Mouse (Mus musculus): ENCODE measurements around the gene Fkbp8. TPM values are rescaled to one million over a fixed set of nuclear protein-coding genes. Genes with fewer than 3 reads are reported as not detected.

Fkbp8 gene
- polyA plus RNA-seq, 1 experiment from 2014 or later, result 332 TPM

DNA sequence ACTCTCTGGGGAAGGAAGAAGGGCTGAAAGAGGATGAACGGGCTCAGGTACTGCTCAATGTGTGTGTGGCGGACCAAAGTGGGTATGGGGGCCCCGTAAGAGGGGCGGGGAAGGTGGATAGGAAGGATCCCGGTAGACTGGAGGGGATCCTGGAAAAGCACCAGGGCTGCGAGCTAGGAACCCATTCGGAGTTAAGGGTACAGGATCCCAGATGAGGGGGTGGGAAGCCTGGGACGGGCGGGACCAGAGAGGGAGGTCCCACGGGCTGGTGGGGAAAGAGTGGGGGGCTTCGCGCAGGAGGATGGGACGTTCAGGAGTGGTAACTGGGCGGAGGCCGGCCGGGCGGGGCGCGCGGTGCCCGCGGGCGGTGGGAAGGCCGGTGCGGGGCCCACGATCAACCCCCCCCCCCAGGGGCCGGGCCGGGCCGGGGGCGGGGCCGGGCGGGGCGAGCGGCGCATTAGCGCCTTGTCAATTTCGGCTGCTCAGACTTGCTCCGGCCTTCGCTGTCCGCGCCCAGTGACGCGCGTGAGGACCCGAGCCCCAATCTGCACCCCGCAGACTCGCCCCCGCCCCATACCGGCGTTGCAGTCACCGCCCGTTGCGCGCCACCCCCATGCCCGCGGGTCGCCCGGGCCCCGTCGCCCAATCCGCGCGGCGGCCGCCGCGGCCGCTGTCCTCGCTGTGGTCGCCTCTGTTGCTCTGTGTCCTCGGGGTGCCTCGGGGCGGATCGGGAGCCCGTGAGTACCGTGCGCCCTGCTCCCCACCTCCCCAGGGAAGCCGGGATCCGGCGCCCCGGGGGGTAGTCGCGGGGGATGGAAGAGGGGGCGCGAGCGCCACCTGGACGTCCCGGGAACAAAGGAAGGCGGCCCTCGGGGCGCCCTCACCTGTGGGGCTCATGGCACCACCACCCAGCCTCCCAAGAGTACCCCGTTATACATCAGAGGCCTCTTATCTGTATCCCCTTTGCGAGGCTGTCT is 34.6 kb upstream of the Fkbp8 start, which contains the start of gene Crlf1:
TSS of gene Crlf1 (plus strand) at position 495 of the 977 bp plus-strand sequence.
- H3K4me3 ChIP-seq, result peak within 1 kb of the TSS; percentile 36
- no peak for ATAC-seq (ENCODE audit: low FRiP score, low read depth)
- peaks cover 100% of the 10 kb centered on the region for H3K27me3 ChIP-seq
- H3K9me3 ChIP-seq, result no peaks in the 10 kb centered on the region
- H3K4me2 ChIP-seq (replicated peaks), result peak within 1 kb of the TSS; percentile 52
- H3K27ac ChIP-seq (replicated peaks), result no peak within 1 kb of the TSS
- under 1% methylated on average over 70 of the region's 93 CpGs for WGBS
- peak within 1 kb of the TSS; percentile 7; the same call in 1 of the 2 replicates for H3K9ac ChIP-seq (replicated peaks)
- peaks cover 52% of the 10 kb centered on the region for H3K4me1 ChIP-seq
- H3K36me3 ChIP-seq, result no peaks in the 10 kb centered on the region

DNA sequence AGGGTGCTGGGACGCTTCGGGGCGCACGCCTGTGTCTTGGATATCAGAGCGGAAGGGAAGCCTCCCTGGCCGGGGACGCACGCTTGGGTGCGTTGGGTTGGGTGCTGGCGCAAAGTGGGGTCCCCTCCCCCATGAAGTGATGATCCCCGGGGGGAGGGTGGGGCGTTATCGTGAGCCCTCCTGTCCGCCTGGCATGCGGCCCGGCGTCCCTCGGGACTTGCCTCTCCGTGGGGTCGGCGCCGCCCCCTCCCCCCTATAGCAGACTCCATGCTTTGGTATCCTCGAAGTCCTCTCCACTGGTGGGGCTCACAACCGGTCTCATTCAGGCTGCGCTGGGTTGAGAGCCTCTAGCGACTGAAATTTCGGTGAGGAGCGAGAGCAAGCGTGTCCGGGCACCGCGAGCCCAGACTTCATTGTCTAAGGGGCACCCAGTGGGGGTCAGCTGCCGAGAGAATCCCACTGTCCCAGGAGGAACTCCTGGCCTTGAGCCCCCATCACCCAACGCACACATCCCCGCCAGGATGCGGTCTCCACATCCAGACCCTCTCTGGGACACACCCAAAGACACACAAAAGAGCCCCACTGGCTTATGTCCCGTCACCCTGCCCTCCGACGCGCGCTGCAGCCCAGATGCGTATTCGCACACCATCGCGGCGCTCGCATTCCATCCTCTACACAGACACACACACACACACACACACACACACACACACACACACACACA is 33.7 kb upstream of the Fkbp8 start:
- peak overlapping the region; percentile 52 for H3K4me2 ChIP-seq (replicated peaks)
- peaks cover 44% of the 10 kb centered on the region for H3K4me1 ChIP-seq
- under 1% methylated on average over 47 of the region's 47 CpGs for WGBS

DNA sequence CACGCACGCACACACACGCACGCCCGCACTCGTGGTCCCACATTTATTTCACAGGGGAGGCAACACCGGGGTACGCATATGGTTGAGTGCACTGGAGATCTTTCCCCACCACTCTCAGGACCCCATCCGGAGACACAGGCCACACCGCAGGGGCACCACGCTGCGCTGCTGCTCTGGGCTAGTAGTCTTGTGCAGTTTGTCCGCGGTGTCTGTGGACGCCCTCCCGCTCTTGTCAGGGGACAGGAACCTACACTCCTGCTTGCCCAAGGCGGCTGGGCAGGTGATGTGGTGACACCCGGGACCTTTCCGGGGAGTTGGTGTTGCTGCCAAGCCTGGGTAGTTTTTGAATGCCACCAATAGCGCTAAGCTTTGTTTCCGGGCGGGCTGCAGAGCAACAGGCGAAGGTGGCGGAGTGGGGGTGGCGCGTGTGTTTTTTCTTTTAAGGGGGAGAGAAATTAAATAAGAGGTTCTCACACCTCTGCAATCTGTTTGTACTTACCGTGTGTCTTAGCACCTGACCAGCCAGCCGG is 33.0 kb upstream of the Fkbp8 start:
- H3K9me3 ChIP-seq, result no peaks in the 10 kb centered on the region
- no peak overlapping the region for H3K27ac ChIP-seq (replicated peaks)
- no peaks in the 10 kb centered on the region for H3K36me3 ChIP-seq
- 4% methylated on average over 28 of the region's 28 CpGs for WGBS
- peaks cover 100% of the 10 kb centered on the region for H3K27me3 ChIP-seq
- H3K9ac ChIP-seq (replicated peaks), result no peak overlapping the region
- peak overlapping the region; percentile 9; the same call in 1 of the 2 replicates for H3K4me3 ChIP-seq
- H3K4me2 ChIP-seq (replicated peaks), result 0 out of 2 replicates have a peak overlapping the region, but pooled peaks have one; percentile 52
- H3K4me1 ChIP-seq, result peaks cover 38% of the 10 kb centered on the region
- no peak for ATAC-seq (ENCODE audit: low FRiP score, low read depth)

More for the DNA sequence above, 33.7 kb upstream of the Fkbp8 start:
- ATAC-seq (ENCODE audit: low FRiP score, low read depth), result no peak; the same call in 1 of the 2 replicates
- Histone ChIP-seq H3K9ac (replicated peaks) (no peak overlapping the region), H3K4me3 (peak overlapping the region; percentile 36; the same call in 1 of the 2 replicates), H3K9me3 (no peaks in the 10 kb centered on the region), H3K27ac (replicated peaks) (no peak overlapping the region), H3K36me3 (no peaks in the 10 kb centered on the region), H3K27me3 (peaks cover 100% of the 10 kb centered on the region)

DNA sequence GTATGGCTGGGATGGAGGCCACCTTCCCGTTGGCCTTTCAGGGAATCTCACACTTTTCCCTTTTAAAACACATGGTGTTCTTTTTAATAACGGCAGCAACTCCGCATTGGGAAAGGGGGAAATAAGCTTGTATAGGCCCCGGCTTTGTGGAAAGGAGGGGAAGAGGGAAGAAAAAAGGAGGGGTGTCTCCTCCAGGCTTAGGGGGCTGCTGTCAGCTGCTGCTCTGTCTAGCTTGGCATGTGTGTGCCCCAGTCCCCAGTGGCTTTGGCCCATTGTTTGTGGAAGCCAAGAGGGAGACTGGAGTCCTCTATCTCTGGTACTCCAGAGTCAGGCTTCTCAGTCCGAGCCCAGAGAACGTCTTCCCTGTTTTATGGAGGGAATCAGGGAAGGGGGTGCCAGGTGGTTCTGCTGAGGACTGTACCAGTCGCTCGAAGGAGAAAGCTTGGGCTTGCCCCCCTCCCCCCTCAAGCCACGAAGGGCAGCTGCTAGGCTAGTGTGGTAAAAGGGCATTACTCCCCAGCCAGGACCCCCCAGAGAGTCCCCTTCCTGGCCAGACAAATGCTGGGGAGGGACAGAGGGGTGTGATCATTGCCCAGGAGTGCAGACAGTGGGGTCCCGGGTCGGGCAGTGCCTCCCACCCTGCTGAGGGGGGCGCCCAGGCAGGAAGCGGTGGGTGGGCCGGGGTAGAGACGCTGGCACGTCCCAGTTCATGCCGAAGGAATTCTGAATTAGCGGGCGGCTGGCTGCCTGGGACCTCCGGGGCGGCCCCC is 32.3 kb upstream of the Fkbp8 start:
- Histone ChIP-seq H3K4me3 (peak overlapping the region; percentile 5), H3K9ac (replicated peaks) (no peak overlapping the region; the same call in 1 of the 2 replicates), H3K9me3 (no peaks in the 10 kb centered on the region), H3K4me2 (replicated peaks) (peak overlapping the region; percentile 18; the same call in 1 of the 2 replicates), H3K4me1 (peaks cover 35% of the 10 kb centered on the region), H3K27ac (replicated peaks) (no peak overlapping the region), H3K27me3 (peaks cover 100% of the 10 kb centered on the region), H3K36me3 (no peaks in the 10 kb centered on the region)
- ATAC-seq (ENCODE audit: low FRiP score, low read depth), result 0 out of 2 replicates have a peak, but pooled peaks have one; percentile 18
- WGBS, result 3% methylated on average over 21 of the region's 21 CpGs

DNA sequence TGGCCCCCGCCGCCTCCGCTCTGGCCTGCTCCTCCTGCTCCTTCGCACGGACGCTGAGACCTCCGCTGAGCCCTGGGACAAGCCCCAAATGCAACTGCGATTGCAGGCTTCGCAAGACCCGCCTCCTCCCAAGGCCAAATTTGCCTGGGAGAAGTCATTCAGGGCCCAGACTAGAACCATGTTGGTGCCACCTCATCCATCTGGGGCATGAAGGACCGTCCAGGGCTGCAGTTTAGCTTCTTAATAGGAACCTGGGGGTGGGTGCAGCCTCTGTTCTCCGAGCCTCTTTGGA is 31.8 kb upstream of the Fkbp8 start:
- peaks cover 36% of the 10 kb centered on the region for H3K4me1 ChIP-seq
- ATAC-seq (ENCODE audit: low FRiP score, low read depth), result no peak
- no peaks in the 10 kb centered on the region for H3K9me3 ChIP-seq
- peak overlapping the region; percentile 5 for H3K4me3 ChIP-seq
- peaks cover 100% of the 10 kb centered on the region for H3K27me3 ChIP-seq
- no peaks in the 10 kb centered on the region for H3K36me3 ChIP-seq
- peak overlapping the region; percentile 18; the same call in 1 of the 2 replicates for H3K4me2 ChIP-seq (replicated peaks)
- no peak overlapping the region for H3K27ac ChIP-seq (replicated peaks)
- H3K9ac ChIP-seq (replicated peaks), result no peak overlapping the region; the same call in 1 of the 2 replicates
- 6% methylated on average over 12 of the region's 12 CpGs for WGBS

DNA sequence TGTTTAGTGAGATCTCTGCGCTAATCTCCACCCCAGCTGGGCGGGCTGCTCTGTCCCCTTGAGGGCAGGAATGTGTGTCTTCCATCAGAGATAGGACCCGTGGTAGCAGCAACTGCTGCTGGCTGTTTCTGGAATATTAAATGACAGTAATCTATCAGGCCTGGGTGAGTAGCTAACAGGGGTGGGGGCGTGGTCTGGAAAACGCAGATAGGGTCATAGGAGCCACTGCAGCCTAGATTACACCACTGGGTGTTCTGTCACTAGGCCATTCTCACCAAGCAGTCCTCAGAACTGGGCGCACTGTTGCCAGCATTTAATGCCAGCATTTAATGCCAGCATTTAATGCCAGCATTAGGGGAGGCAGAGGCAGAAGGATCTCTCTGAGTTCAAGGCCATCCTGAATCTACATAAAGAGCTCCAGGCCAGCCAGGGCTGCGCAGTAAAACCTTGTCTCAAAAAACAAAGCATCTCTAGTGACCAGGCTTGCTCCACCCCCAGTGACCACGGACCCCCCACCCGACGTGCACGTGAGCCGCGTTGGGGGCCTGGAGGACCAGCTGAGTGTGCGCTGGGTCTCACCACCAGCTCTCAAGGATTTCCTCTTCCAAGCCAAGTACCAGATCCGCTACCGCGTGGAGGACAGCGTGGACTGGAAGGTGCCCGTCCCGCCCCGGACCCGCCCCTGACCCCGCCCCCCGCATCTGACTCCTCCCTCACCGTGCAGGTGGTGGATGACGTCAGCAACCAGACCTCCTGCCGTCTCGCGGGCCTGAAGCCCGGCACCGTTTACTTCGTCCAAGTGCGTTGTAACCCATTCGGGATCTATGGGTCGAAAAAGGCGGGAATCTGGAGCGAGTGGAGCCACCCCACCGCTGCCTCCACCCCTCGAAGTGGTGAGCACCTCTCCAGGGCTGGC is 26.9 kb upstream of the Fkbp8 start:
- Histone ChIP-seq H3K4me3 (peak overlapping the region; percentile 12), H3K4me2 (replicated peaks) (peak overlapping the region; percentile 21; the same call in 1 of the 2 replicates), H3K9me3 (no peaks in the 10 kb centered on the region), H3K27ac (replicated peaks) (no peak overlapping the region), H3K27me3 (peaks cover 91% of the 10 kb centered on the region), H3K9ac (replicated peaks) (no peak overlapping the region), H3K36me3 (peaks cover 6% of the 10 kb centered on the region; the same call in 1 of the 2 replicates), H3K4me1 (peaks cover 35% of the 10 kb centered on the region)
- 9% methylated on average over 39 of the region's 39 CpGs for WGBS
- no peak for ATAC-seq (ENCODE audit: low FRiP score, low read depth)

DNA sequence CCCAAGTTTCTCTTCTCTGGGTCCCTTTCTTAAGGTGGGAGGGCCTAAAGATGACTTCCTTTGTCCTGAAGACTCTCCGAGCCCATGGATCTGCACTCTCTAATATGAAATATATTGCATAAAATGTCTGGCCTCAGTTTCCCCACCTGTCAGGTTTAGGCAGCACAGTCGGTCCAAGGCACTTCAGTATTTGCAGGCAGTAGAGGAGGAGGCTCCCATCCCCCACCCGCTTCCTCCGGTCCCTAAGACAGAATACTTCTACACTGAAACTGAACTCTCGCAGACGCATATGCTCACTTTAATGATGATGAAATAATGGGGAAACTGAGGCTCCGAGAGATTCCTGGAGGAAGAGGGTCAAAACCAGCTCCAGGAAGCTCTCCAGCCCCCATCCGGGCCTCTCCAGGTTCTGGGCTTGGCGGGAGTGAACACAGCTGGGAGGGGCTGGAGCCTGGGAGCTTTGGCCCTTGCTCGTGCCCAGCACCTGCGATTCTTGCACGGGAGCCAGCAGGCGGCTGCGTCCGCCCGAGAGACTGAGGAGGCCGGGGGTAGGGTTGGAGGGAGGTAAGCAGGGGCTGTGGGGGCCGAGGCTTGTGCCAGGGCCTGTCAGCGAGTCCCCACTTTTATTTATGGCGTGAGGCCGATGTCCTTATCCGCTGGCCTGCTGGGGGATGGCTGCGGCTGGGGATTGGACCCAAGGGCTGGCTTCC is 25.5 kb upstream of the Fkbp8 start:
- ATAC-seq (ENCODE audit: low FRiP score, low read depth), result no peak
- Histone ChIP-seq H3K36me3 (peaks cover 7% of the 10 kb centered on the region), H3K9me3 (no peaks in the 10 kb centered on the region), H3K27me3 (peaks cover 78% of the 10 kb centered on the region), H3K4me2 (replicated peaks) (no peak overlapping the region), H3K27ac (replicated peaks) (no peak overlapping the region), H3K9ac (replicated peaks) (no peak overlapping the region; the same call in 1 of the 2 replicates), H3K4me1 (peaks cover 41% of the 10 kb centered on the region), H3K4me3 (no peak overlapping the region)
- 10% methylated on average over 23 of the region's 23 CpGs for WGBS

DNA sequence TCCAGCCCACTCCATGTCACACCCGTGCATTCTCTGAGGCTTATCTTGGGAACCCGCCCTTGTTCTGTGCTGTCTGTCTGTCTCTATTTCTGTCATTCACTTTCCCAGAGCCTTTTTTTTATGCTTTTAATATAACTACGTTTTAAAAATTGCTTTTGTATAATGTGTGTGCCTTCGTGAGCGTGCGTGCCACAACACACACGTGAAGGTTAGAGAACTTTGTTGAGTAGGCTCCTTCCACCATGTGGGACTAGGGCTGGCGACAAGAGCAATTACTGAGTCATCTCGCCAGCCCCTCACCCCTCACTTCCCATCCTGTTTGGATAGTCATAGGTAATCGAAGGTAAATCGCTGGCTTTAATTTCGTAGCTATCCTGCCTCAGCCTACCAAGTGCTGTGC is 25.0 kb upstream of the Fkbp8 start:
- Histone ChIP-seq H3K4me3 (no peak overlapping the region), H3K4me2 (replicated peaks) (no peak overlapping the region), H3K27me3 (peaks cover 72% of the 10 kb centered on the region), H3K27ac (replicated peaks) (no peak overlapping the region), H3K9me3 (no peaks in the 10 kb centered on the region), H3K9ac (replicated peaks) (no peak overlapping the region), H3K36me3 (peaks cover 13% of the 10 kb centered on the region), H3K4me1 (peaks cover 43% of the 10 kb centered on the region)
- WGBS, result 33% methylated on average over 12 of the region's 12 CpGs
- ATAC-seq (ENCODE audit: low FRiP score, low read depth), result no peak

DNA sequence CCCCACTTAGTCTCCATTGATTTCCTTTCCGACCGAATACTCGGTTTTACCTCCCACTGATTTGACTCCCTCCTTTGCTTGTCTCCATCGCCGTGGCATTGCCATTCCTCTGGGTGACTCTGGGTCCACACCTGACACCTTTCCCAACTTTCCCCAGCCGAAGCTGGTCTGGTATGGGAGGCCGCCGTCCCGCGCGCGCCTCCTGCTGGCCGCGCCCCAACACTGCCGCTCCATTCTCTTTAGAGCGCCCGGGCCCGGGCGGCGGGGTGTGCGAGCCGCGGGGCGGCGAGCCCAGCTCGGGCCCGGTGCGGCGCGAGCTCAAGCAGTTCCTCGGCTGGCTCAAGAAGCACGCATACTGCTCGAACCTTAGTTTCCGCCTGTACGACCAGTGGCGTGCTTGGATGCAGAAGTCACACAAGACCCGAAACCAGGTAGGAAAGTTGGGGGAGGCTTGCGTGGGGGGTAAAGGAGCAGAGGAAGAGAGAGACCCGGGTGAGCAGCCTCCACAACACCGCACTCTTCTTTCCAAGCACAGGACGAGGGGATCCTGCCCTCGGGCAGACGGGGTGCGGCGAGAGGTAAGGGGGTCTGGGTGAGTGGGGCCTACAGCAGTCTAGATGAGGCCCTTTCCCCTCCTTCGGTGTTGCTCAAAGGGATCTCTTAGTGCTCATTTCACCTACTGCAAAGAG is 24.3 kb upstream of the Fkbp8 start:
- Histone ChIP-seq H3K9ac (replicated peaks) (no peak overlapping the region), H3K9me3 (no peaks in the 10 kb centered on the region), H3K27me3 (peaks cover 66% of the 10 kb centered on the region), H3K4me2 (replicated peaks) (no peak overlapping the region), H3K4me3 (no peak overlapping the region), H3K36me3 (peaks cover 19% of the 10 kb centered on the region), H3K4me1 (peaks cover 43% of the 10 kb centered on the region), H3K27ac (replicated peaks) (no peak overlapping the region)
- 10% methylated on average over 46 of the region's 46 CpGs for WGBS
- no peak for ATAC-seq (ENCODE audit: low FRiP score, low read depth)

DNA sequence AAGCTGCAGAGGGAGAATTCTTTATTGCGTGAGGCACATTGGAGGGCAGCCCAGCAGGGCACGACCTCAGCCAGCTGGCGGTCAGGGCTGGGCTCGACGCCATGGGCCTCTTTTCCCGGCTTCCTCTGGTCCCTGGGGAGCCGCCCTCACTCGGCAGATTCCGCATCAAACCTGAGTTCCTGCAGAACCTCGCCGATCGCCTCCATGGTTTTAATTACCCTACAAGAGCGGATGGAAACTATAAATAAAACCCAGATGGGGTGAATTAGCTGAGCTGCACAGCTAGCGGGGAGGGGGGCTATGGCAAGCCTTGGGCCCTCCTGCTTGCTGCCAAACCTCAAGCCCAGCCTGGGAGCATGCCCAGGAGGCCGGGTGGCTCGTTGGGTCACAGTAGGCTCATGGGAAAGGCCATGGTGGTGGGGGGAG is 23.2 kb upstream of the Fkbp8 start:
- Histone ChIP-seq H3K4me3 (no peak overlapping the region), H3K9me3 (no peaks in the 10 kb centered on the region), H3K27me3 (peaks cover 55% of the 10 kb centered on the region), H3K4me2 (replicated peaks) (no peak overlapping the region), H3K27ac (replicated peaks) (no peak overlapping the region), H3K4me1 (peaks cover 53% of the 10 kb centered on the region), H3K9ac (replicated peaks) (no peak overlapping the region), H3K36me3 (peaks cover 28% of the 10 kb centered on the region)
- no peak for ATAC-seq (ENCODE audit: low FRiP score, low read depth)
- WGBS, result 64% methylated on average over 16 of the region's 16 CpGs
